Mouse (Mus musculus) CD4-positive, CD25-positive, alpha-beta regulatory T cell, adult 4 months (primary cell): ENCODE data around the gene Kif2c. TPM values are rescaled to one million over a fixed set of nuclear protein-coding genes. Genes with fewer than 3 reads are reported as not detected.
A peak's percentile ranks its signal among the peaks of the same experiment; 100 is the strongest.

Source experiments
- ATAC-seq: one replicate; pipeline ENCODE4 v1.8.0; 2017
- polyA plus RNA-seq, 2 experiments: library from polyadenylated mRNA; unstranded; fragments of 100-300 nt; shearing (Covaris generic); gene quantifications; one replicate each; pipeline ENCODE4 v1.2.1; 2017

Gene Kif2c
- polyA plus RNA-seq, 2 experiments from 2014 or later = 2.8 to 8.7 TPM

DNA sequence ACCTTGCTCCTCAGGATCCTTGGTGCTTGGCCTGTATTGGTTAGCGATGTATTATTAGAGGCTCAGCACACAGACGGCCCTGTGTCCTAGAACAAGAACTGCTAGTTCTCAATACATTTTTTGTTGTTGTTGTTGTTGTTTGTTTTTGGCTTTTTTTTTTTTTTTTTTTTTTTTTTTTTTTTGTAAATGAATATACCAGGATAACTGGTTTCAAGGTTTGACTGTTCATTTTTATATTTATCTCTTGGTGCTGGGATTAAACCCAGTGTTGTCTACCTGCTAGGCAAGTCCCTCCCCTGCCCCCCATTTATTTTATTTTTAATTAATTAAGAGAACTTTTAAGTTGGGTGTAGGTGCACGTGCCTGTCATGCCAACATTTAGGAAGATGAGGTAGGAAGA, 6.5 kb upstream of the Kif2c start:
- ATAC-seq = no peak

DNA sequence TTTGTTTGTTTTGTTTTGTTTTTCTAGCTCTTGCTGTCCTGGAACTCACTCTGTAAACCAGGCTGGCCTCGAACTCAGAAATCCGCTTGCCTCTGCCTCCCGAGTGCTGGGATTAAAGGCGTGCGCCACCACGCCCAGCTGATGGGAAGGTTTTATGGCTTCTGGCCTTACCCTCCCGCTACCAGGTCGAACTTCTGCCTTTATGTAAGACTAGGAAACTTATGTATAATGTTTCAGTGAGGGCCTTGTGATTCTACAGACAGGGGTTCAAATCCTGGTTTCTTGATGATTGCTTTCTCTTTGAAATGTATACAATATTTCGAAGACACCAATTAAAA, 289 bp upstream of the Kif2c start:
- peak; percentile 45 for ATAC-seq

DNA sequence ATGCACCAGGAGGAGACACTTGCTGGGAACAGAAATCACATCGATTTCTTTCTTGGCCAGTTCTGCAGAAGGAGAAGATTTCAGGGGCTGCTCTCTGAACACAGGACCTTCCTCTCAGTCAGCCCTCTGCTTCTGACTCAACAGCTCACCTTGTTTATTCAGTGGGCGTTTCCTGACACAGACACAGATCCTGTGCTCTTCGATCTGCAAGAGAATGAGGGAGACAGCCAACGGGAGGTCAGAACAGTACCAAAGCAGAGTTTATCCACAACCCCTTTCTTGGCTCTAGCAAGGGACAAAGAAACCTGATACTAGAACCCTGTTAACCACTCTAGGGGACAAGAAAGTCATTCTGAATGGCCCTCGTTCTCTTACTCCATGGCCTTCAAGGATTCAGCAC, 12.5 kb downstream of the Kif2c start:
- no peak for ATAC-seq

DNA sequence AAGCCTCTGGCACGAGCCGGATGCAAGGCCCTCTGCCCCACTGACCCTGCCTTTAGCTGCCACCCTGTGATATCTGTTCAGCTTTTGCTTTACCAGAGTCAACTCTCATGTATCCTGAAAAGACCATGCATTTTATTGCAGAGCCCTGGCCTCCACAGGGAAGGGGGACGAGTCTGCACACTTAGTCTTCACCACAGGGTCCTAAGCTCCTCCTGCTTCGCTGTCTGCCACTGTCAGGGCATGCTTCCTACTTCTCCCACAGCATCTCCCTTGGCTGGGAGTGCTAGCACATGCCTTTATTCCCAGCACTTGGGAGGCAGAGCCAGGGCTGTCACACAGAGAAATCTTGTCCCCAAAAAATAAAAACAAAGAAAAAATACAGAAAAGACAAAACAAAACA, 21.3 kb downstream of the Kif2c start:
- ATAC-seq = no peak

DNA sequence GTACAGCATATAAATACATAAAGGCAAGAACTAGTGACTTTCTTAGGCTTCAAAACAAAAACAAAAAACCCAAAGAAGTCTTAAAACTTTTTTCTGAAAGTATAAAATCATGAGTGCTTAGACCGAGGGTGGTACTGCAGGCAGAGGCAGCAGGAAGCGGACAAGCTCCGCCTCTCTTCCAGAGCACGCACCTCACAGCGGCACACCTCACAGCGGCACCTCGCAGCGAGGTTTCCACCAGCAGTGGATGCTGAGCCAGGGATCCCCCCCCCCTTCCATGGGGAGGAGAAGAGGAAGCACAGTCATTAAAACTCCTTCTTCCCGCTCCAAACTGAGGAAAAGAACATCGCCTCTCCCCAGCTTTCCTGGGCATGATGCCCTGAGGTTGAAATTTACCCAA, 22.8 kb downstream of the Kif2c start:
- no peak for ATAC-seq

DNA sequence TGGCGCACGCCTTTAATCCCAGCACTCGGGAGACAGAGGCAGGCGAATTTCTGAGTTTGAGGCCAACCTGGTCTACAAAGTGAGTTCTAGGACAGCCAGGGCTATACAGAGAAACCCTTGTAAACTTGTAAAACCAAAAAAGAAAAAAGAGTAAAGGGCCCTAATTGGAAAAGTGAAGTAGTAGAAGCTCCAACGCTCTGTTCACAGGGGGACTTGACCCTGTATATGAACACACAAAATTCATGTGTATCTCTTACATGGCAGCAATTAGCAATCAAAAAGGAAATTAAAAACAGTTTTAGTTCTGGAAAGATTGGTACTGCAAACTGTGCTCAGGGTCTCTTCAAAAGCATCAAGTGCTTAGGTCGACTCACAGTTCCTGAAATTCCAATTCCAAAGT, 26.1 kb downstream of the Kif2c start:
- no peak for ATAC-seq

DNA sequence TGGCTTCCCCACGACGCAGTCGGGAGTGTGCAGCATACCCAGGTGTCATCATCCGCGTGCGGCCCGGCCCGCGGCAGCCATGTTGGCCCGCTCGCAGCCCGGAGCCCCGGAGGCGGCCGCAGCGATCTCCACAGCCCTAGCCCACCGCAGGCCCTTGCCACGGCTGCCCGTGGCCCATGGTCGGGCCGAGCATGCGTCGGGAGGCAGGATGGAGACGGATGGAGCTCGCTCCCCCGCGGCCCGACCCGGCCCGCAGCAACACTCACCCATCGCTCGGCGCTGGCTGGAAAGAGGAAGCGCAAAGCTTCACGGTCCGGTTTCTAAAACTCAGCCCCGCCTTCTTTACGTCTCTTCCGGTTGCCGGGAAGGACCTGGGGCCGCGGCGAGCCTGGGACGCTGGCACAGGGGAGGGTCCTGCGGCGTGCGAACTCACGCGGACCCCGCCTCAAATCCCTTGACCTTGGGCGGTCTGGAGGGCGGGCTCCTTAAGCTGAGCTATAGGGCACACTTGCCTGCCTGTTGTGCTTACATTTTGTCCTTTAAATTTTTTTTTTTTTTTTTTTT, 26.6 kb downstream of the Kif2c start, which contains the start of gene Rps8:
TSS of gene Rps8 (minus strand) at position 452 of the 564 bp plus-strand sequence.
- ATAC-seq = peak; percentile 97

DNA sequence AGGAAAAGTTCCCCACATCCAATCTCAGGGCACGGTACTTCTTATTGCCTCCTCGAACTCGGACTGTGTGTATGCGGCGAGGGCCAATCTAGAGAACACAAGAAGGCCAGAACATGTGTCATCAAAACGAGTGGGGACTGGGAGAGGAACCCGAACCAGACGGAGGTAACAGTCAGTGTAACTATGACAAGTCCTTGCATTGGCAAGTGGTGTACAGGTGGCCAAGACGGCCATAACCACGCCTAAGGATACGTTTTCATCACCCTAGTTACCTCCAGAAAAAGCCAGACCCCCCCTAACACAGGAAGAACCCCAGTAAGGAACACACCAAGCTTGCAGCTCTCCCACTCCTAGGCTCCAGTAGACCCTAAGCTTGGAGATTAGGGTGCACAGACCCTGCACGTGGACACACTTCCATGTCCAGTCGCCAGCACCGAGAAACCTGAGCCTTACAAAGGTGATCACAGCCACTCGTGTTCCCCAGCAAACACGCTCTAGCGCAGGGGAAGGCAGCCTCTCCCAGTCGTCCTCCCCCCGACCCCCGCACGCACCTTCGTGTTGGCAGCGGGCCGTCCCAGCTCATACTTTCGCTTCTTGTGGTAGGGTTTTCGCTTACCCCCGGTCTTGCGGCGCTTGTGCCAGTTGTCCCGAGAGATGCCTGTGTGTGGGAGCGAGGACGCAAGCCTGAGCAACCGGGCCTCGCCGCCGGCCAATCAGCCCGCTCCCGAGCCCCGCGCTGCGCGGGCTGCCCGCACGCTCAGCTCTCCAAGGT, 27.2 kb downstream of the Kif2c start:
- no peak for ATAC-seq

DNA sequence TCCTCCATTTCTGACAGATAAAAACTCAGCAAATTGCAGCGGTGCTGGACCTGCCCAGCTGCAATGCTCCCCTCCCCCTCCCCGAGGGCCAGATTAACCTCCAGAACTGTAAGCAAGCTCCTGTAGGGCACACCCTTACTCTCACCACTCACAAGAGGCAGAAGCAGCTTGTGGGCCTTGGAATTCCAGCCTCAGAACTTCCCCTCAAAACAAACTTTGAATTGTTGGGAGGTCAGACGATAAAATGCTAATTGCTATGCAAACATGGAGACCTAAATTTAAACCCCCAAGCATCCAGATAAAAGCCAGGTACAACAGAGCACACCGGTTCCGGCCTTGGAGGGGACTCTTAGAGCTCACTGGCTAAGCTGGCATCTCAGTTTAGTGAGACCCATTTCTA, 29.7 kb downstream of the Kif2c start:
- ATAC-seq = no peak

DNA sequence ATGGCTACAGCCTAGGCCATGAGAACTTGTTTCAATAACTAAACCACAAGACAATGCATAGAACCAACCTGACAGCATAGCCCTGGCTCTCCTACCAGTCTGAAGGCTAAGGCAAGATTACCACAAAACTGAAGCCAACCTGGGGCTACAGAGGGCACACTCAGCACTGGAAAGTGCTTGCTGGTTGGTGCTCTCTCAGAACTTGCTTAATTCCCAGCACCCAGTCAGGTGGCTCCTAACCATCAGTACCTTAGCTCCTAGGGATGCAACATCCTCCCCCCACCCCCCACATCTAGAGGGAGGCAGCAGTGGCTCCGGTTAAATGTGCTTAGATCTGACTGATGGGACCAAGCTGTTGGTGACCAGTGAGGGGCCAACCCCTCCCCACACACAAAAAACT, 31.0 kb downstream of the Kif2c start:
- ATAC-seq = no peak

DNA sequence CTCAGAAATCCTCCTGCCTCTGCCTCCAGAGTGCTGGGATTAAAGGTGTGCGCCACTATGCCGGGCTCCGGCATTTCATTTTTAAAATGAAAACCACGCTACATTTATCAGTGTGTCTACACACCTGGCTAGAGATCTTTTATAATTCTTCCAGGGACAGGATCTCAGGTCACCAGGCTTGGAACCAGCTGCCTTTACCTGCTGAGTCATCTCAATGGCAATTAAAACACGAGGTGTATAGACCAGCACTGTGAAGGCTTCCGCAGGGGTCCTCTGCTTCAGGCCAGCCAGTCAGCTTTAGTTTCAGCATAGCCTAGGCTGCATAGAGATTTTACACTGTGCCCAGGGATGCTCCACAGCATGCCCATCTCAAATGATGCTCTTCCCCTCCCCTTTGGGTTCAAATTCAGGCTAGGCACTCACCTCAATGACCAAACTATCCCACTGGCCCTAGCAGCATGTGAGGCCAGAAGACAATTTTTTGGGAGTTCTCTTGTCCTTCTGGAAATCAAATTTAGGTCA, 32.2 kb downstream of the Kif2c start:
- no peak for ATAC-seq

DNA sequence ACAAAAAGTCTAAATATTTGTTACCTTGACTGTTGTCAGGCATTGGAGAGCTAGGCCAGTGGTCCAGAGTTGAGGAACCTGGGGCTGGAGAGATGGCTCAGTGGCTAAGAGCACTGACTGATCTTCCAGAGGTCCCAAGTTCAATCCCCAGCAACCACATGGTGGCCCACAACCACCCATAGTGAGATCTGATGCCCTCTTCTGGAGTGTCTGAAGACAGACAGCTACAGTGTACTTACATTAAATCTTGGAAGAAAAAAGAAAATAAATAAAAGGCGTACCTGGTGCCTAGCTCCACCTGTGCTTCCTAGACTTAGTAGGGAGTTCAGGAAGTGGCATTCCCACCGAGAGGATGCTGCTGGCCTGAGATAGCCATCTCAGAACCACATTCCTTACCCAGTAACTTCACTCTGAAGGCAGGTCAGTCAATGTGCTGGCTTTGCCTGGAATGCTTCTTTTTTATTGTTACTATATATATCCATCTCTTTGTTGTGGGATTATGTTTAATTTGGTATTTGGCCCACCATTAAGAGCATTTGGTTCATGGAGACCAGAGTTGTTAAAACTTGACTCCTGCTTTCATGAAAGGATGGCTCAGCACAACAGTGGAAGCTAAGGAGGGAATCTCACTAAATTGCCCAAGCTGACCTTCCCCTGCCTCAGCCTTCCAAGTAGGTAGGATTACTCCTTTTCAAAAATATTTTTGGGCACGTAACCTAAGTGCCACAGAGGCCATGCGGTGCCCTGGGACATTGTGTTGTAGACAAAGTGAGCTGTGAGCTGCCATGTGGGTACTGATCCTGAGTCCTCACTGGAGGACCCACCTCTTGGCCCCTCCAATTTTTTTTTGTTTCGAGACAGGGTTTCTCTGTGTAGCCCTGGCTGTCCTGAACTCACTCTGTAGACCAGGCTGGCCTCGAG, 32.9 kb downstream of the Kif2c start:
- no peak for ATAC-seq

DNA sequence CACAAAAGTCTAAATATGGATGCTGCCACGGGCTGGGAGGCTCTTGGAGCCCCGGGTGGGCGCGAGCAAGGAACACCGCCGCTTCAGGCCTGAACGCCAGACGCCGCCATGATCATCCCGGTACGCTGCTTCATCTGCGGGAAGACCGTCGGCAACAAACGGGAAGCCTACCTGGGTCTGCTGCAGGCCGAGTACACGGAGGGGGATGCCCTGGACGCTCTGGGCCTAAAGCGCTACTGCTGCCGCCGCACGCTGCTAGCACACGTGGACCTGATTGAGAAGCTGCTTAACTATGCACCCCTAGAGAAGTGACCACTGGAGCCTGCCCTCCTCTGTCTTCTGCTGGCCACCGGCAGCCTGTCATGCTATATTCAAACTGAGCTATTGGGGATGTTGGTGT, 33.6 kb downstream of the Kif2c start:
- no peak for ATAC-seq

DNA sequence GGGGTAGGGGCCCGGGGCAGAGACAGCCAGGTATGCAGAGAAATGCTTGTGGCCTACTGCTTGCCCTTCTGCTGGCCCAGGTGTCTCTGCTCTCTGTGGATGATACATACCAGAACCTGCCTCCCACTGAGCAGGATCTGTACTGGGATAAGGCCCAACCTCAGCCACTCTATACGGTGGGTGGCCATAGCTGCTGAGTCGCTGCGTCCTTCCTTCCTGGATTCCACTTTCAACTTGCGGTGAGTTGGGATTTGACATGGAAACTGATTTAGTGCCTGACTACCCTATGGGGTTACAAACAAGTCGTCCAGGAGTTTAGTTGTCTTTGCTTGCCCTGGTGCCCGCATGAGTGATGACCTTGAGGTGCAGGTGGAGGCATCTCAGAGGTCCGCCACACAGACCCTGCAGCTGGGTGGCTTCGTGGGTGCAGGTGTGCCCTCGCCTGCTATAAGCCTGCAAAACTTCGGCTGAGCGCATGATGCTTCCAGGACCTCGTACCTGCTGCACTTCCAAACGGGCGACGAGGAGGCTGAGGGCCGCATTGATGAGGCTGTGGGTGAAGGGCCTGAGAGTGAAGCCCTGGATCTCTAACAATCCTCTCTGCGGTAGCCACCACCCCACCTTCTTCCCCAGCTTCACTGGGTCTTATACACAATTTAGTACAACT, 34.3 kb downstream of the Kif2c start:
- no peak for ATAC-seq

DNA sequence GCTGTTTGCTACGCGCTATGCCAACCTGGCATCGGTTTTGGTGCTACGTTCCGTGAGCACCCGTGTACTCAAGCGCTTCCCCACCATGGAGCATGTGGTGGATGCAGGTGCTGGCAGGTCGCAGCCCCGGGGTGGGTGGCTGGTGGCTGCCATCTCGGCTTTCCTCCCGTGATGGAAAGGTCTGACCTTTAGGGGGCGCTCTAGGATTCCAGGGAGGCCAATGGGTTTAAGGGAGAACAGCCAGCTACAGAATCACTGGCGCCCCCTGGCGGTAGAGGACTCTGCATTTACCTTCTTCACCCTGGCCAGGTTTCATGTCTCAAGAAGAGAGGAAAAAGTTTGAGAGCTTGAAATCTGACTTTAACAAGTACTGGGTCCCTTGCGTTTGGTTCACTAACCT, 36.3 kb downstream of the Kif2c start:
- peak; percentile 80 for ATAC-seq

DNA sequence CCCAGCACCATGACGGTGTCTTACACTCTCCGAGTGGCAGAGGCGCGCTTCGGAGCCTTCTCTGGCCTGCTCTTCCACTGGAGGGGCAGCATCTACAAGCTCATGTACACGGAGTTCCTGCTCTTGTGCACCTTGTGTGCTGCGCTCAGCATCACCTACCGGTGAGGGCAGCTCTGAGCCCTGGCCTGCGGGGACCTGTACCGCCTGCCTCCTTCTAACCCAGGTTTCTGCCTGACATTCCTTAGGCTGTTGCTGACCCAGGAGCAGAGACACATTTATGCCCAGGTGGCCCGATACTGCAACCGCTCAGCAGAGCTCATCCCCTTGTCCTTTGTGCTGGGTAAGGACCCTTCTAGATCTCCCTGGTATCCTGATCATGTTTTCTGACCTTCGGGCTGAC, 37.2 kb downstream of the Kif2c start:
- ATAC-seq = no peak

DNA sequence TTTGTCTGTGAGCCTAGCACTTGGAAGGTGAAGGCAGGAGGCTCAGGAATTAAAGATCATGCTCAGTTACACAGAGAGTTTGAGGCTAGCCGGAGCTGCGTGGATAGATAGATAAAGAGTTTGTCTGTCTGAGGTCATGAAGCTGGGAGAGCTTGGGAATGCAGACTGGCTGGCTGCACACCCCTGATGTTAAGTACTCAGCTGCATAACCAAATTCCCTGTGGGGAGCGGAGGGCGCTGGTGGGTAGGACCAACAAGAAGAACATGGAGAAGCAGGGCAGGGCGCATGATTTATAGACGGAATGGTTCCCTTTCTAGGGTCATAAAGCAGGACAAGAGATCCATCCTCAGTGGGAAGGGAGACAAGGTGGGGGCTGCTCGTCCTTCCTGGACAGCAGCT, 39.4 kb downstream of the Kif2c start:
- ATAC-seq = no peak

DNA sequence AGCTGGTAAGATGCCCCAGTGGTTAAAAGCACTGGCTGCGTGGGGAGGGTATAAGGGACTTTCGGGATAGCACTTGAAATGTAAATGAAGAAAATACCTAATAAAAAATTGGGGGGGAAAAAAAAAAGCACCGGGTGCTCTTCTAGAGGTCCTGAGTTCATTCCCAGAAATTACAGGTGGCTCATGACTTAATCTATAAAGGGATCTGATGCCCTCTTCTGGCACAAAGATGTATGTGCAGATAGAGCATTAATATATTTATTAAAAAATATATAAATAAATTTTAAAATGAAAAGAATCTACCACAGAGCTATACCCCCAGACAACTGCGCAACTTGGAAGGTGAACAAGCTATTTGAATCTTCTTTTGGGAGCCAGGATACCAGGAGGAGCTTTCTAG, 41.8 kb downstream of the Kif2c start:
- ATAC-seq = no peak

DNA sequence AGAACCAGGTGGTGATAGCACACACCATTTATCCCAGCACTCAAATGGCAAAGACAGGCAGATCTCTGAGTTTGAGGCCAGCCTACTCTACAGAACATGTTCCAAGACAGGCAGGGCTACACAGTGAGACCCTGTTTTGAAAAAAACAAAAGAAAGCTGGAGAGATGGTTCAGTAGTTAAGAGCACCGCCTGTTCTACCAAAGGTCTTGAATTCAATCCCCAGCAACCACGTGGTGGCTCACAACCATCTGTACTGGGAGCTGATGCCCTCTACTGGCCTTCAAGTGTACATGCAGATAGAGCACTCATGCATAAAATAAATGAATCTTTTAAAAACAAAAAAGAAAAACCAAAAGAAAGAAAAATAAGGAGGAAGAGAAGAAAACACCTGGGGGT, 43.2 kb downstream of the Kif2c start:
- peak; percentile 87 for ATAC-seq

DNA sequence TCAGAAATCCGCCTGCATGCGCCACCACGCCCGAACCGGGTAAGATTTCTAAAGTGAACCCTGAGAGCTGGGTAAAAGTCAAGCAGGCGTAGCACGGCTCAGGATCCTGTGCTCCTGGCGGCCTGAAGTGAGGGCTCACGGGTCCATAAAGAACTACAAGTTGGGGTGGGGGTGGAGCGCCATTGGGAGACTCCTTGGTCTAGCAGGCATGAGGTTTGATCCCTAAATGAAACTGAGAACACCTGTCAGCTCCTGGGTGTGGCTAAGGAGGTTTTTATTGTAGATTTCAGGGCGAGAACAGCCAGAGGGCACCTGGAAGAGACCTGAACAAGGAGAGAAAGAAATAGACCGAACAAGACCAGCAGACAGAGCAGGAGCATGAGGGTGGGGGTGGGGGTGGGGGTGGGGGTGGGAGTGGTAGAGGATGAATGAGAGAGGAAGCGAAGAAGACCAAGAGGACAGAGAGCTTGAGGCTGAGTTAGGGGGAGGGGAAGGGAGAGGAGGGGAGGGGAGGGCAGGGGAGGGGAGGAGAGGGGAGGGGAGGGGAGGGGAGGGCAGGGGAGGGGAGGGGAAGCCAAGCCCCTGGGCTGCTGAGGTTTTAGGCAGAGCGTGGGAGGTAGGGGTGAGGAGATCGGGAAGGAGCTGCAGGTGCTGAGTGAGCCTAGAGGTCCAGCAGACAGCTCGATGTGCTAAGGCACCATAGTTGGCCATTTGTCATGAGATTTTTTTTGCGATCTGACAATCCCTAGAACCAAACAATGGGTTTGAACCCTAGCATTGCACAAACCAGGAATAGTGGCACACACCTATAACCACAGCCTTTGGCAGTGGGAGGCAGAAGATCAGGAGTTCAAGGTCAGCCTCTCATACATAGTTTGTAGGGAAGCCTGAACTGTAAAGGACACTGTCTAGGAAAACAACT, 43.9 kb downstream of the Kif2c start:
- ATAC-seq = no peak

DNA sequence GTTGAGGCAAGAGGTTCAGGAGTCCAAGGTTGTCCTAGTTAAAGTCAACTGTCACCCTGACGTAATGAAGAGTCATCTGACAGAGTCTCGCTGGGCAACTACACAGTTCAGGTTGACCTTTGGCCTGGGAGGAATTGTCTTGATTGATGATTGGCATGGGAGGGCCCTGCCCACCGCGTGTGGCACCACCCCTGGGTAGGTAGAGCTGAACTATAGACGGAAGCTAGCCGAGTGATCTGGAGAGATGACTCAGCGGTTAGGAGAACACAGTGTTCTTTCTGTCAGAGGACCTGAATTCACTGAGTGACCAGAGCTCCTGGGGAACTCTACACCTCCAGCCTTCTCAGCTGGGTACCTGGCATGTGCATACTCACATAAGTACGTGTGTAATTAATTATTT, 46.4 kb downstream of the Kif2c start:
- no peak for ATAC-seq

DNA sequence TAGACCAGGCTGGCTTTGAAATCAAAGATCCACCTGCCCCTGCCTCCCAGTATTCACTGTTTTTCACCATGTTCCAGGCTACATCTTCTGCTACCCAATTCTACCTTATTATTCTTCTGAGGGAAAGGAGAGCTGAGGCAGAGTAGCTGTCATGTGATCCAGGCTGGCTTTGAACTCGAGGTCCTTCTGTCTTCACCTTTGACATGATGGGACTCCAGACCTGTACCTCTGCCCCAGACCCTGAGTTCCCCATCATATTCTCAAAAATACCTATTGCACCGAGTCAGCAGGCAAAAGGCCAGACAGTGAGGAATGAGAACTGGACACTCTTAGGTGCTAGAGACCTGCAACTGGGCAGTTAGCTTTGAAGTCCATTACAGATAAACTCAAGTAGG, 47.8 kb downstream of the Kif2c start:
- no peak for ATAC-seq
